Mouse (Mus musculus) 3134 (cell line): ENCODE data around the gene Fam107b.
A peak's percentile ranks its signal among the peaks of the same experiment; 100 is the strongest.
"Not testable (repeated sequence)": the region's sequence is repeated elsewhere in the genome, so short reads cannot be mapped to it uniquely, and the experiment has no call there.

Experiments
- DNase-seq: peaks from one replicate; pipeline ENCODE4 v3.0.0-alpha.2; 2011; ENCODE audit warnings: low spot score; ENCODE audit not compliant: insufficient read length; ENCODE audit errors: extremely low read depth

Gene Fam107b

GRCm38 (mm10) chr2:3657811-3658730, 87.8 kb downstream of the Fam107b start:
- DNase-seq: peak; percentile 78

- DNase-seq: no peak
These were observed 88.6 kb downstream of the Fam107b start for GRCm38 (mm10) chr2:3658900-3659299.

- DNase-seq: peak; percentile 23
These were observed 89.1 kb downstream of the Fam107b start for GRCm38 (mm10) chr2:3659300-3659910.

- no peak for DNase-seq
These were observed 93.8 kb downstream of the Fam107b start for GRCm38 (mm10) chr2:3664086-3664485.

- DNase-seq: no peak
These were observed 98.4 kb downstream of the Fam107b start for GRCm38 (mm10) chr2:3668682-3669081.

GRCm38 (mm10) chr2:3669646-3670045, 99.4 kb downstream of the Fam107b start:
- no peak for DNase-seq

- DNase-seq: no peak
These were observed 102.5 kb downstream of the Fam107b start for GRCm38 (mm10) chr2:3672654-3673367.

- no peak for DNase-seq
These were observed 105.2 kb downstream of the Fam107b start for GRCm38 (mm10) chr2:3675481-3675880.

GRCm38 (mm10) chr2:3682699-3683098, 112.4 kb downstream of the Fam107b start:
- no peak for DNase-seq

GRCm38 (mm10) chr2:3683343-3683742, 113.1 kb downstream of the Fam107b start:
- no peak for DNase-seq

- no peak for DNase-seq
These were observed 113.5 kb downstream of the Fam107b start for GRCm38 (mm10) chr2:3683751-3684229.

GRCm38 (mm10) chr2:3690221-3690620, 119.9 kb downstream of the Fam107b start:
- no peak for DNase-seq

GRCm38 (mm10) chr2:3692833-3693232, 122.5 kb downstream of the Fam107b start:
- no peak for DNase-seq

- no peak for DNase-seq
These were observed 125.6 kb downstream of the Fam107b start for GRCm38 (mm10) chr2:3695900-3696299.

- DNase-seq: no peak
These were observed 130.1 kb downstream of the Fam107b start for GRCm38 (mm10) chr2:3700368-3700767.

- no peak for DNase-seq
These were observed 132.4 kb downstream of the Fam107b start for GRCm38 (mm10) chr2:3702640-3703190.

GRCm38 (mm10) chr2:3703806-3704205, 133.5 kb downstream of the Fam107b start:
- no peak for DNase-seq

GRCm38 (mm10) chr2:3704311-3705162, 134.2 kb downstream of the Fam107b start:
- no peak for DNase-seq

- DNase-seq: not testable (repeated sequence)
These were observed 135.0 kb downstream of the Fam107b start for GRCm38 (mm10) chr2:3705283-3705682.

GRCm38 (mm10) chr2:3707236-3707635, 136.9 kb downstream of the Fam107b start:
- no peak for DNase-seq
